Mouse (Mus musculus) bone marrow, adult 2 months (tissue): ENCODE results near the gene Vmn1r44. TPM values are rescaled to one million over a fixed set of nuclear protein-coding genes. Genes with fewer than 3 reads are reported as not detected.

Source experiments
- H3K27ac ChIP-seq: fragments of 200-500 bp; 2 replicates; pipeline ENCODE4 v1.5.1; 2012; ENCODE audit warnings: low read depth, mild to moderate bottlenecking, control low read depth, inconsistent platforms, low read length; ENCODE audit not compliant: control insufficient read depth, poor library complexity, insufficient read depth
- H3K4me1 ChIP-seq: fragments of 200-500 bp; 2 replicates; pipeline ENCODE4 v1.6.1; 2011; ENCODE audit warnings: low read length; ENCODE audit not compliant: control insufficient read depth, insufficient read depth
- H3K4me3 ChIP-seq: fragments of 200-500 bp; replicated peaks from 2 replicates; pipeline ENCODE3; 2011; ENCODE audit warnings: mild to moderate bottlenecking, low read depth, low read length, control low read depth; ENCODE audit not compliant: control insufficient read depth
- CTCF ChIP-seq: fragments of 200-500 bp; IDR thresholded peaks from 2 replicates; pipeline ENCODE4 v1.5.1; 2011; ENCODE audit warnings: low read length, control low read depth; ENCODE audit not compliant: control insufficient read depth, insufficient read depth
- POLR2A ChIP-seq: fragments of 200-500 bp; IDR thresholded peaks from 2 replicates; pipeline ENCODE4 v1.6.1; 2011; ENCODE audit warnings: low read depth, mild to moderate bottlenecking, control low read depth, low read length, borderline replicate concordance; ENCODE audit not compliant: control insufficient read depth
- WGBS: fragments of 180-500 bp; shearing (Covaris S2); methylation state at CpG from one replicate; pipeline ENCODE4 v1.1.7; 2018; 5-methylcytosine and 5-hydroxymethylcytosine counted together
- polyA plus RNA-seq: library from polyadenylated mRNA; stranded (reverse); fragments of >200 nt; gene quantifications from 2 replicates; pipeline ENCODE4 v1.2.4, GENCODE M21; 2011; ENCODE audit warnings: low replicate concordance; ENCODE audit not compliant: missing spikeins, insufficient read depth, insufficient read length

Gene Vmn1r44
- polyA plus RNA-seq, 1 experiment: not detected

DNA sequence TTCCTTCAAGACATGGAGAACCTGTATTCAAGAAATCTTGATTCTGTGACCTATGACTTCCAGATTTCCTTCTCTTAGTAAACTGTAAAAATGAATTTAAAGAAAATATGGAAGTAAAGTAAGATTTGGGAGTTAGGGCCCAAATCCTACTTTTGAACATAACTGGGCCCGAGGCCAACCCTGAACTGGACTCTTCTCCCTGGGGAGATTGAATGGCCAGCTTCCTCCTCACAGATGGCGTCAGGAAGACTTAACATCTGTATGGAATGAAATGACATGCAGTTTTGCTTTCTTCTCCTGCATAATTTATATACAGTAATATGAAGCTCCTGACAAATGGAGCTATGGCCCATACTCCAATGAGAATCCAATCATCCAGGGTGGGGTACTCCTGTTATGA lies 57.5 kb downstream of the Vmn1r44 start:
- 63% methylated on average over 2 of the region's 2 CpGs for WGBS
- H3K27ac ChIP-seq: no peak overlapping the region
- no peak overlapping the region for H3K4me3 ChIP-seq
- TF ChIP-seq POLR2A: no peak
- TF ChIP-seq CTCF: no peak
- H3K4me1 ChIP-seq: no peaks in the 10 kb centered on the region

Other genes with a start within 250 kb of the Vmn1r44 start
- 1.00 and 1.1 TPM in 2 replicates for gene Txnrd3, start 239.7 kb upstream of the Vmn1r44 start, polyA plus RNA-seq
- not detected in 2 replicates for gene Vmn1r40, start 176.1 kb upstream of the Vmn1r44 start, polyA plus RNA-seq
- gene Vmn1r41, start 142.9 kb upstream of the Vmn1r44 start, polyA plus RNA-seq: not detected in 2 replicates
- gene Vmn1r42, start 7.2 kb upstream of the Vmn1r44 start, polyA plus RNA-seq: not detected in 2 replicates
- not detected in 2 replicates for gene Vmn1r43, start 7.2 kb upstream of the Vmn1r44 start, polyA plus RNA-seq
- gene Vmn1r45, start 56.9 kb downstream of the Vmn1r44 start, polyA plus RNA-seq: not detected in 2 replicates
- not detected in 2 replicates for gene Vmn1r46, start 85.7 kb downstream of the Vmn1r44 start, polyA plus RNA-seq
- not detected in 2 replicates for gene Vmn1r47, start 132.5 kb downstream of the Vmn1r44 start, polyA plus RNA-seq
- gene Vmn1r48, start 153.2 kb downstream of the Vmn1r44 start, polyA plus RNA-seq: not detected in 2 replicates
- not detected in 2 replicates for gene Vmn1r49, start 194.8 kb downstream of the Vmn1r44 start, polyA plus RNA-seq
- gene Vmn1r50, start 217.8 kb downstream of the Vmn1r44 start, polyA plus RNA-seq: not detected in 2 replicates
- gene Vmn1r51, start 238.9 kb downstream of the Vmn1r44 start, polyA plus RNA-seq: not detected in 2 replicates